Mouse (Mus musculus) liver, embryonic 14.5 days (tissue): Measurements from ENCODE around the gene Gm8068.
"Not testable (repeated sequence)": the region's sequence is repeated elsewhere in the genome, so short reads cannot be mapped to it uniquely, and the experiment has no call there.

Source experiments
- CTCF ChIP-seq: IDR thresholded peaks from 2 replicates; pipeline ENCODE4 v1.5.1; 2016; ENCODE audit warnings: antibody characterized with exemption, low read depth, control low read depth
- EP300 ChIP-seq: IDR thresholded peaks from 2 replicates; pipeline ENCODE4 v1.6.1; 2016; ENCODE audit warnings: antibody characterized with exemption, low read depth

DNA sequence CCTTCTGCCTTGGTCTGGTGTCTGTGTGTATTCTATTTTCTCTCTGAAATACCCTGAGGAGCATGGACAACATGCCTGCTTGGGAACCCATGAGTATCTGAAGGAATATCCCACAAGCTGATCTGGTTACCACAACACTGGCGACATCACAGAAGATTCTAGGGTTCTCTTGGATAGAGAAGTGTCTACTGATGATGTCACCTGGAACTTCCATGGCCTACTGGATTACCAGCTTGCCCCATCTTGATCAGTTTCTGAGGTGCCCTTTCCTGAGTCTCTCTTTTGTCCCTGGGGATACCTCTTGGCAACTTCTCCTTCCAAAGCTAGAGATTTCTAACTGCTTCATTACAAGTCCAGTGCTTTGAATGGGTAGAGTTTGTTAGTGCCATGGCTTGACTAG lies 48.8 kb upstream of the Gm8068 start, which contains the start of gene Gm7929:
- TF ChIP-seq CTCF, EP300: not testable (repeated sequence)
